Mouse (Mus musculus) testis, postnatal 10 days (tissue): ENCODE measurements around the gene Katnal1.

Source experiments
- DNase-seq: peaks from one replicate; pipeline ENCODE4 v3.0.0; 2021; ENCODE audit warnings: low spot score

Katnal1 gene

DNA sequence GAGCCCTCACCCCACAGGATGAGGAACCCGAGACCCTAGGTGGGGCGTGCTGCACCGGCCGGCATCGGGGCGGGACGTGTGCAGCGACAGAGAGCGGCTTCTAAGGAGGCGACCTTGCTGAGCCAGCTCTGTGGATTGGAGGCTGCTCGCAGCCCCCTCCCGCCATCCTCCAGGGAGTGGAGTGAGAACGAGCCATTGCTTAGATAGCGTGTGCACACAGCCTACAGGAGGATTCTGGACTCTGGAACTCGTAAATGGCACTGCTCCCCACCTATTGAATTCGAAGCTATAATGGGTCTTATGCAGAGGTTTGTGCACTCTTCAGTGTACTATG lies at the start of gene Katnal1:
Gene Katnal1, minus strand, starts transcription at position 205 of the 334 bp plus-strand sequence.
- DNase-seq = no peak

GRCm38 (mm10) chr5:148978458-148979165 lies 49.5 kb upstream of the Katnal1 start:
- no peak for DNase-seq

DNA sequence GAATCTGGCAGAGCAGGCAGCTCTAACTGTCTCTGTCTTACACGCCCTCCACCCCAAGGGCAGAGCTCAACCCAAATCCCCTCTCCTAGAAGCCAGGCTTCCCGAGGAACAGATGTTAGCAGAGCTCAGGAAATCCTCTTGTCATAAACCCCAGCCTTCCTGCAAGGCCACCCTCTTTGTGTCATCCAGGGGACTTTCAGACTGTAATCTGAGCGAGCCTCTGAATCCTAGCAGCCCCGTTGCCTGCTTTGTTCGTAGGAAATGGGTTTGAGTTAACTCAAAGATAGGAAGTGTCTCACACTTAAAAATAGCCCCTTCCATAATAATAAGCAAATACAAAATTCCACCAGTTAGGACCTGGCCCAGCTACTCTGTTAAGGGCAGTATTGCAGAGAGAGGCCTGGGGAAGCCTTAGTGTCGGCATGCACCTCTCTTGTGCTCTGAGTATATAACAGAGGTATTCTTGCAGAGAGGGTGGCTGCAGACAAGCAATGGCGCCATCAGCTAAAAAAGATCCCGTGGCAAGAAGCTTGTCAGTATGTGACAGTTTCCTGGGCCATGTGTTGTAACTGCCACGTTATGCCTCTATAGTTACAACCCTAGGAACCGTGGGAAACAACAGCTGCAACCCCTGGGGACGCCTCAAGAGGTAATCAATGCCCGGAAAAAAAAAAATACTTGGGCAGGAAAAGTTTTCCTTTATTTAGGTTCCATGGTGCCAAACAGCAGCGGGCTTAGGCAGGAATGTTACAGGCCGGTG lies 48.8 kb upstream of the Katnal1 start:
- DNase-seq = no peak

GRCm38 (mm10) chr5:148976876-148977275 lies 47.8 kb upstream of the Katnal1 start:
- no peak for DNase-seq

GRCm38 (mm10) chr5:148975035-148975434 lies 45.9 kb upstream of the Katnal1 start:
- no peak for DNase-seq

- DNase-seq = no peak
Observed at GRCm38 (mm10) chr5:148973019-148973668, 44.0 kb upstream of the Katnal1 start.

- no peak for DNase-seq
Observed at GRCm38 (mm10) chr5:148972167-148972566, 43.0 kb upstream of the Katnal1 start.

- no peak for DNase-seq
Observed at GRCm38 (mm10) chr5:148969648-148970047, 40.5 kb upstream of the Katnal1 start.

- no peak for DNase-seq
Observed at GRCm38 (mm10) chr5:148968958-148969576, 39.9 kb upstream of the Katnal1 start.

GRCm38 (mm10) chr5:148968179-148968578 lies 39.1 kb upstream of the Katnal1 start:
- no peak for DNase-seq

GRCm38 (mm10) chr5:148966395-148966794 lies 37.3 kb upstream of the Katnal1 start:
- no peak for DNase-seq

DNA sequence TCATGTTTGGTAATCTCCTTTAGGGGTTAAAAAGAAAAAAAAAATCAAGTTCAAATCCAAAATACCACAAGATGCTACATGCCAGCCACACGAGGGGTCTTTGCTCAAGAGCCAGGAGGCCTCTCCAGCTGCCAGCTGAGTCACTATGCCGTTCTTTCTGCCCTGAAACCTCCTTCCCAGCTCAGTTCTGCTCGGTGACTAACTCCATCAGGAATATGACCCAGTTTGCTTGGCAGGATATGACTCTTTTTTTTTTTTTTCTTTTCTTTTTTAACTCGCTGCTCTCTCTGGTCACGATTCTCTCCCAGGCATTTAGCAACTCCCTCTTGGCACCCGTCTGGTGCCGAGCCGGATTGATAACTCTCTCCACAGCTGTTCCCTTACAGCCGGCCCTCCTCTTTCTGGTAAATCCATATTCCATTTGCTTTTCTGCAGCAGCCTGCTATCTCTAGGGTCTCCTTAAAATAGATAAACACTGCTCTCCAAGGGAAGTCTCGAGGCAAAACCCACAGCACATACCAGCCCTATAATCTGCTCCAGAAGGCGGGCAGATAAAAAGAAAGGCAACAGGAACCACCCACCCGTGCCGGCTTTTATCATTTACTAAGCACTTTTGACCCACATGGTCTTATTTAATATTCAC lies 36.7 kb upstream of the Katnal1 start:
- DNase-seq = no peak

- no peak for DNase-seq
Observed at GRCm38 (mm10) chr5:148965089-148965591, 36.0 kb upstream of the Katnal1 start.

GRCm38 (mm10) chr5:148964251-148964650 lies 35.1 kb upstream of the Katnal1 start:
- no peak for DNase-seq

GRCm38 (mm10) chr5:148960211-148960610 lies 31.1 kb upstream of the Katnal1 start:
- peak; percentile 39 for DNase-seq

DNA sequence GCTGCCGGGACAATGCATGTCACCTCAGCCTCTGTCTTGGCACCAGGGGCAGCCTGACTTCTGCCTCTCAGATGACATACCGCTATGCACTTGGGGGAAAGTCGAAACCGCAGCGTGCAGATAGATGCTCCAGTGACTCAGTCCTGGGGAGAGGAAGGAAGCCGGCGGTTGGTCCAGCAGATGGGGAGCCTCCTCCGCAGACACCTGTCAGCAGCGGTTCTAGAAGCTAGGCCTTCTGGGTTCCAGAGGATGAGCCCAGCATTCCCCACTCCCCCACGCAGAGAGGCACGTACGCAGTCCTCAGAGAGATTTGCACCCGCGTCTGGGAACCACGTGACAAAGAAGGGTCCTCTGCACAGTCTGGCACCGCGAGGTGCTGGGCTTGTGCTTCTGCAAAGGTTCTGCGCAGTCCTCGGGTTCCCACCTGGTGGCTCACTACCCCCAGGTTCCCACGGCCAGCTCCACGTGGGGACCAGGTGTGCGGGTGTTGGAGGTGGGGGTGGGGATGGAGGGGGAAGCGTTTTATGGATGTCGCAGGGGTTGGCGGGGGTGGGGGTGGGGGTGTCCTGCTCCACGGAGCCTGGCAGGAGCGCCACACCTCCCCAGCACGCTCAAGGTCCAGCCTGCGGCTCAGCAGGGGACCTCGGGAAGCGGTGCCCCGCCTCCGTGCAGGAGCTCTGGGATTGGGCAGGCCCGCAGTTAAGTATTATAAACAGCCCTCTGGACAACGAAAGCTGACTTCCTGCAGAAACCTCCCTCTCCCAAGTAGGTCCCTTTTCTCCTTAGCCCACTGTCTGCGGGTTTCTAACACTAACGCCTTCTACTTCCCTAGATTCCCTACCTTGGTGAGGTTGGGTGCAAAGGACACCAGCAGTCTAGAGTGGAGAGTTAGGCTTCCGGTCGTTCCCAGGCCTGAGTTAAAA lies 30.2 kb upstream of the Katnal1 start:
- peak; percentile 61 for DNase-seq

GRCm38 (mm10) chr5:148958355-148958754 lies 29.2 kb upstream of the Katnal1 start:
- DNase-seq = peak; percentile 59

GRCm38 (mm10) chr5:148956898-148957535 lies 27.9 kb upstream of the Katnal1 start:
- no peak for DNase-seq

DNA sequence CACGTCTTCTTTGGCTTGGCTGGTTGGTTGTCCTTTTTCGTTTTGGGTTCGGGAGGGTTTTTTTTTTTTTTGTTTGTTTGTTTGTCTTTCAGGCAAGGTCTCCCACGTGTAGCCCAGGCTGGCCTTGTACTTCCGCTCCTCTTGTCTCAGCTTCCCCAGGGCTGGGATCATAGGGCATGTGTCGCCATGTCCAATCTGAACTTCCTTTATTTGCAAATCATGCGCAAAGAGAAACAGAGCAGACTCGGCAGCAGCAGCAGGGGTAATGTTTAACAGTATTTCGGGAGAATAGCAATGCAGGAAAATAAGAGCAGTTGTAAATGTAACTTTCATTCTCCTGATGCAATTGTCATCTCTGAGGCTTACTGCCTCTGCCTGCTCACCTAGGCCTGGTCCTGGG lies 27.0 kb upstream of the Katnal1 start:
- DNase-seq = no peak

DNA sequence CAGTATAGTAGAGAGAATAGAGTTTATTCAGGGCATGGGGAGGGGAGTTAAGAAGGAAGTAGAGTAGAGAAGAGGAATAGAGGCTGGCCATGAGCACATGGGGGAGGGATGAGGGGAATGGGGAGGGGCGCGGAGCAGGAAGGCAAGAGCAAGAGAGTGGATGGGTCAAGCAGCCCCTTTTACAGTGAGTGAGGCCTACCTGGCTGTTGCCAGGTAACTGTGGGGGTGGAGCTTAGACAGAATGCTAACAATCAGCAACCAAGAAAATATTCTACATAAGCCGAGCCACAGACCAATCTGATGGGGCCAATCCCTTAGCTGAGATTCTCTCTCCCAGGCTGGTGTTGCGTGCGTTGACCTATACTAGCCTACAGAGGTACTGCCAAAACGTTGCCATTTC lies 26.5 kb upstream of the Katnal1 start:
- DNase-seq = no peak
